Mouse (Mus musculus) MEL (cell line): Measurements from ENCODE around the gene Wdfy3. TPM values are rescaled to one million over a fixed set of nuclear protein-coding genes. Genes with fewer than 3 reads are reported as not detected.

ENCODE experiments used
- DNase-seq: peaks from one replicate; pipeline ENCODE4 v3.0.0; 2011; ENCODE audit warnings: low read depth, low spot score
- H3K27ac ChIP-seq: 2 replicates; pipeline ENCODE4 v1.5.1; 2012; ENCODE audit warnings: low read depth, mild to moderate bottlenecking, control low read depth, low read length, moderate library complexity; ENCODE audit not compliant: control insufficient read depth
- H3K27me3 ChIP-seq, 2 experiments: fragments of 150-350 bp in 1 of 2; sonication (generic) in 1 of 2; 2 replicates each; pipeline ENCODE4 v1.6.1; 2012; ENCODE audit warnings: low read length in 2 of 2, mild to moderate bottlenecking in 2 of 2, improper control_type of control experiment in 1 of 2, moderate library complexity in 1 of 2; ENCODE audit not compliant: insufficient read depth in 2 of 2, control insufficient read depth in 1 of 2
- H3K36me3 ChIP-seq, 2 experiments: 2 replicates each; pipeline ENCODE4 v1.6.1; 2012 to 2014; ENCODE audit warnings: low read length in 2 of 2, improper control_type of control experiment in 1 of 2, inconsistent platforms in 1 of 2, mild to moderate bottlenecking in 1 of 2; ENCODE audit not compliant: insufficient read depth in 2 of 2, control insufficient read depth in 1 of 2
- H3K4me1 ChIP-seq, 2 experiments: fragments of 150-350 bp in 1 of 2; sonication (generic) in 1 of 2; 2 replicates each; pipeline ENCODE4 v1.6.1; 2012; ENCODE audit warnings: low read length in 2 of 2, improper control_type of control experiment in 1 of 2, mild to moderate bottlenecking in 1 of 2; ENCODE audit not compliant: insufficient read depth in 2 of 2, control insufficient read depth in 1 of 2
- H3K4me3 ChIP-seq, 2 experiments: fragments of 150-350 bp in 1 of 2; sonication (generic) in 1 of 2; 2 replicates each; pipeline ENCODE4 v1.5.1; 2012; ENCODE audit warnings: low read depth in 2 of 2, low read length in 2 of 2, mild to moderate bottlenecking in 2 of 2, moderate library complexity in 2 of 2, control low read depth in 1 of 2, improper control_type of control experiment in 1 of 2; ENCODE audit not compliant: control insufficient read depth in 1 of 2, insufficient read depth in 1 of 2
- H3K79me2 ChIP-seq: 2 replicates; pipeline ENCODE4 v1.6.1; 2012; ENCODE audit warnings: mild to moderate bottlenecking, low read length, moderate library complexity; ENCODE audit not compliant: control insufficient read depth, poor library complexity, insufficient read depth
- H3K9ac ChIP-seq: 2 replicates; pipeline ENCODE4 v1.6.1; 2012; ENCODE audit warnings: low read depth, mild to moderate bottlenecking, control low read depth, low read length, moderate library complexity; ENCODE audit not compliant: control insufficient read depth, poor library complexity, severe bottlenecking
- H3K9me3 ChIP-seq: fragments of 150-350 bp; sonication (generic); replicated peaks from 2 replicates; pipeline ENCODE4 v1.6.1; 2012; ENCODE audit warnings: mild to moderate bottlenecking, low read length, improper control_type of control experiment, moderate library complexity; ENCODE audit not compliant: insufficient read depth
- BHLHE40 ChIP-seq: IDR thresholded peaks from 2 replicates; pipeline ENCODE4 v1.6.1; 2012; ENCODE audit warnings: low read depth, mild to moderate bottlenecking, inconsistent platforms, low read length, improper control_type of control experiment, borderline replicate concordance
- EP300 ChIP-seq, 2 experiments: IDR thresholded peaks; 2 replicates each; pipeline ENCODE4 v1.6.1; 2011; ENCODE audit warnings: improper control_type of control experiment in 2 of 2, low read length in 2 of 2, low read depth in 1 of 2, mild to moderate bottlenecking in 1 of 2
- GABPA ChIP-seq: IDR thresholded peaks from 2 replicates; pipeline ENCODE4 v1.6.1; 2012; ENCODE audit warnings: low read depth, mild to moderate bottlenecking, inconsistent platforms, low read length, improper control_type of control experiment, moderate library complexity
- GATA1 ChIP-seq: IDR thresholded peaks from 2 replicates; pipeline ENCODE4 v1.6.1; 2011; ENCODE audit warnings: low read depth, low read length, improper control_type of control experiment
- JUND ChIP-seq: IDR thresholded peaks from 2 replicates; pipeline ENCODE4 v1.6.1; 2011; ENCODE audit warnings: low read depth, mild to moderate bottlenecking, improper control_type of control experiment, low read length
- MAFK ChIP-seq: IDR thresholded peaks from 2 replicates; pipeline ENCODE4 v1.6.1; 2011; ENCODE audit warnings: low read depth, mild to moderate bottlenecking, low read length, improper control_type of control experiment, borderline replicate concordance
- MAX ChIP-seq: IDR thresholded peaks from 2 replicates; pipeline ENCODE4 v1.6.1; 2011; ENCODE audit warnings: low read length, improper control_type of control experiment
- NELFE ChIP-seq: IDR thresholded peaks from 2 replicates; pipeline ENCODE4 v1.6.1; 2011; ENCODE audit warnings: low read depth, low read length, improper control_type of control experiment
- POLR2A ChIP-seq, 2 experiments: IDR thresholded peaks; 2 replicates each; pipeline ENCODE4 v1.6.1; 2011 to 2012; ENCODE audit warnings: low read length in 2 of 2, mild to moderate bottlenecking in 2 of 2, control low read depth in 1 of 2, improper control_type of control experiment in 1 of 2, low read depth in 1 of 2, moderate library complexity in 1 of 2; ENCODE audit not compliant: control insufficient read depth in 1 of 2, insufficient read depth in 1 of 2, poor library complexity in 1 of 2
- POLR2AphosphoS2 ChIP-seq: IDR thresholded peaks from 2 replicates; pipeline ENCODE4 v1.6.1; 2011; ENCODE audit warnings: low read length, improper control_type of control experiment
- POLR2AphosphoS5 ChIP-seq: IDR thresholded peaks from 2 replicates; pipeline ENCODE4 v1.6.1; 2012; ENCODE audit warnings: low read depth, borderline replicate concordance, mild to moderate bottlenecking, inconsistent platforms, low read length, moderate library complexity, mixed read lengths
- SIN3A ChIP-seq: IDR thresholded peaks from 2 replicates; pipeline ENCODE4 v1.6.1; 2012; ENCODE audit warnings: low read length, improper control_type of control experiment, inconsistent platforms
- TAL1 ChIP-seq: IDR thresholded peaks from 2 replicates; pipeline ENCODE4 v1.6.1; 2012; ENCODE audit warnings: mild to moderate bottlenecking, inconsistent platforms, low read length, moderate library complexity, mixed read lengths
- TCF12 ChIP-seq: IDR thresholded peaks from 2 replicates; pipeline ENCODE4 v1.6.1; 2014; ENCODE audit warnings: low read depth, mild to moderate bottlenecking, inconsistent platforms, low read length, improper control_type of control experiment, moderate library complexity
- UBTF ChIP-seq: IDR thresholded peaks from 2 replicates; pipeline ENCODE4 v1.6.1; 2012; ENCODE audit warnings: low read depth, mild to moderate bottlenecking, inconsistent platforms, low read length, improper control_type of control experiment, moderate library complexity, borderline replicate concordance; ENCODE audit not compliant: insufficient read depth
- ZC3H11A ChIP-seq: IDR thresholded peaks from 2 replicates; pipeline ENCODE4 v1.6.1; 2012; ENCODE audit warnings: low read depth, mild to moderate bottlenecking, inconsistent platforms, low read length, improper control_type of control experiment
- ZKSCAN1 ChIP-seq: IDR thresholded peaks from 2 replicates; pipeline ENCODE4 v1.6.1; 2012; ENCODE audit warnings: low read depth, mild to moderate bottlenecking, inconsistent platforms, low read length, improper control_type of control experiment, moderate library complexity
- ZMIZ1 ChIP-seq: IDR thresholded peaks from 2 replicates; pipeline ENCODE4 v1.6.1; 2012; ENCODE audit warnings: low read depth, mild to moderate bottlenecking, inconsistent platforms, low read length, improper control_type of control experiment, moderate library complexity
- polyA plus RNA-seq, 2 experiments: library from polyadenylated mRNA; stranded (reverse) in 1 of 2; unstranded in 1 of 2; fragments of >175 nt in 1 of 2; fragments of >200 nt in 1 of 2; gene quantifications; 2 replicates each; pipeline versions ENCODE4 v1.2.1 to v1.2.4; 2012; ENCODE audit warnings: low replicate concordance in 2 of 2, low read depth in 1 of 2; ENCODE audit not compliant: insufficient read length in 2 of 2, insufficient read depth in 1 of 2, missing spikeins in 1 of 2
- total RNA-seq: library from RNA; depleted of rRNA; stranded (reverse); fragments of 300-350 nt; gene quantifications from 2 replicates; pipeline ENCODE4 v1.2.3, GENCODE M21; 2012

Wdfy3 gene
- total and polyA plus RNA-seq, 3 experiments, result 10.0 to 21.3 (median 11.9) TPM

- DNase-seq, result no peak
- no peaks in the 10 kb centered on the region for H3K4me1 ChIP-seq
- no peak overlapping the region for H3K9ac ChIP-seq
- no peak for TF ChIP-seq JUND
- no peak for TF ChIP-seq MAFK
- TF ChIP-seq POLR2AphosphoS5, result no peak
- no peak for TF ChIP-seq BHLHE40
- TF ChIP-seq TAL1, result no peak
- TF ChIP-seq UBTF, result no peak
- no peak for TF ChIP-seq EP300 (IDR thresholded peaks at IDR 0.05; ENCODE audit: low read depth in 1 of 2, low read length in 2 of 2)
- TF ChIP-seq TCF12, result no peak
- TF ChIP-seq POLR2AphosphoS2, result no peak
- no peak for TF ChIP-seq MAX
- no peak for TF ChIP-seq POLR2A (IDR thresholded peaks at IDR 0.05; ENCODE audit: control insufficient read depth in 1 of 2, insufficient read depth in 1 of 2, low read depth in 1 of 2, low read length in 2 of 2, poor library complexity in 1 of 2)
- no peak for TF ChIP-seq GATA1
- no peak for TF ChIP-seq ZMIZ1
- no peak for TF ChIP-seq SIN3A
- TF ChIP-seq GABPA, result no peak
- no peaks in the 10 kb centered on the region for H3K27me3 ChIP-seq
- peaks cover 0 to 3% of the 10 kb centered on the region in 2 experiments; a peak in 2 of 4 replicates for H3K36me3 ChIP-seq
- no peak overlapping the region for H3K27ac ChIP-seq
- H3K4me3 ChIP-seq, result no peak overlapping the region
- H3K9me3 ChIP-seq, result no peaks in the 10 kb centered on the region
- H3K79me2 ChIP-seq, result no peaks in the 10 kb centered on the region
These were observed 110.8 kb downstream of the Wdfy3 start for GRCm38 (mm10) chr5:101958941-101959340.

GRCm38 (mm10) chr5:101957419-101957818 is 112.3 kb downstream of the Wdfy3 start:
- no peaks in the 10 kb centered on the region for H3K79me2 ChIP-seq
- no peak overlapping the region for H3K9ac ChIP-seq
- H3K27ac ChIP-seq, result no peak overlapping the region
- TF ChIP-seq ZKSCAN1, result no peak
- TF ChIP-seq BHLHE40, result no peak
- TF ChIP-seq ZC3H11A, result no peak
- no peak for TF ChIP-seq NELFE
- no peak for TF ChIP-seq POLR2A (IDR thresholded peaks at IDR 0.05; ENCODE audit: control insufficient read depth in 1 of 2, insufficient read depth in 1 of 2, low read depth in 1 of 2, low read length in 2 of 2, poor library complexity in 1 of 2)
- TF ChIP-seq, all 39 proteins: peak for 0
- Histone ChIP-seq H3K9me3 (no peaks in the 10 kb centered on the region), H3K36me3 (peaks cover 0 to 5% of the 10 kb centered on the region in 2 experiments; a peak in 2 of 4 replicates), H3K4me3 (no peak overlapping the region), H3K4me1 (no peaks in the 10 kb centered on the region), H3K27me3 (no peaks in the 10 kb centered on the region)
- DNase-seq, result no peak
